Mouse (Mus musculus) MEL (cell line): ENCODE measurements at regions not wholly inside any gene's neighbourhood (a gene's known extent, or its start where the extent isn't known, plus 50 kb on each side); places are given as distances from the start of the nearest gene placed in this dataset.

Experiments used
- DNase-seq: peaks from one replicate; pipeline ENCODE4 v3.0.0; 2011; ENCODE audit warnings: low read depth, low spot score
- H3K27ac ChIP-seq: 2 replicates; pipeline ENCODE4 v1.5.1; 2012; ENCODE audit warnings: low read depth, mild to moderate bottlenecking, control low read depth, low read length, moderate library complexity; ENCODE audit not compliant: control insufficient read depth
- H3K27me3 ChIP-seq, 2 experiments: fragments of 150-350 bp in 1 of 2; sonication (generic) in 1 of 2; 2 replicates each; pipeline ENCODE4 v1.6.1; 2012; ENCODE audit warnings: low read length in 2 of 2, mild to moderate bottlenecking in 2 of 2, improper control_type of control experiment in 1 of 2, moderate library complexity in 1 of 2; ENCODE audit not compliant: insufficient read depth in 2 of 2, control insufficient read depth in 1 of 2
- H3K36me3 ChIP-seq, 2 experiments: 2 replicates each; pipeline ENCODE4 v1.6.1; 2012 to 2014; ENCODE audit warnings: low read length in 2 of 2, improper control_type of control experiment in 1 of 2, inconsistent platforms in 1 of 2, mild to moderate bottlenecking in 1 of 2; ENCODE audit not compliant: insufficient read depth in 2 of 2, control insufficient read depth in 1 of 2
- H3K4me1 ChIP-seq, 2 experiments: fragments of 150-350 bp in 1 of 2; sonication (generic) in 1 of 2; 2 replicates each; pipeline ENCODE4 v1.6.1; 2012; ENCODE audit warnings: low read length in 2 of 2, improper control_type of control experiment in 1 of 2, mild to moderate bottlenecking in 1 of 2; ENCODE audit not compliant: insufficient read depth in 2 of 2, control insufficient read depth in 1 of 2
- H3K4me3 ChIP-seq, 2 experiments: fragments of 150-350 bp in 1 of 2; sonication (generic) in 1 of 2; 2 replicates each; pipeline ENCODE4 v1.5.1; 2012; ENCODE audit warnings: low read depth in 2 of 2, low read length in 2 of 2, mild to moderate bottlenecking in 2 of 2, moderate library complexity in 2 of 2, control low read depth in 1 of 2, improper control_type of control experiment in 1 of 2; ENCODE audit not compliant: control insufficient read depth in 1 of 2, insufficient read depth in 1 of 2
- H3K79me2 ChIP-seq: 2 replicates; pipeline ENCODE4 v1.6.1; 2012; ENCODE audit warnings: mild to moderate bottlenecking, low read length, moderate library complexity; ENCODE audit not compliant: control insufficient read depth, poor library complexity, insufficient read depth
- H3K9ac ChIP-seq: 2 replicates; pipeline ENCODE4 v1.6.1; 2012; ENCODE audit warnings: low read depth, mild to moderate bottlenecking, control low read depth, low read length, moderate library complexity; ENCODE audit not compliant: control insufficient read depth, poor library complexity, severe bottlenecking
- H3K9me3 ChIP-seq: fragments of 150-350 bp; sonication (generic); replicated peaks from 2 replicates; pipeline ENCODE4 v1.6.1; 2012; ENCODE audit warnings: mild to moderate bottlenecking, low read length, improper control_type of control experiment, moderate library complexity; ENCODE audit not compliant: insufficient read depth
- BHLHE40 ChIP-seq: IDR thresholded peaks from 2 replicates; pipeline ENCODE4 v1.6.1; 2012; ENCODE audit warnings: low read depth, mild to moderate bottlenecking, inconsistent platforms, low read length, improper control_type of control experiment, borderline replicate concordance
- CHD2 ChIP-seq: IDR thresholded peaks from 2 replicates; pipeline ENCODE4 v1.6.1; 2011; ENCODE audit warnings: low read length, improper control_type of control experiment
- E2F4 ChIP-seq: IDR thresholded peaks from 2 replicates; pipeline ENCODE4 v1.6.1; 2011; ENCODE audit warnings: low read depth, low read length, improper control_type of control experiment, borderline replicate concordance
- EP300 ChIP-seq, 2 experiments: IDR thresholded peaks; 2 replicates each; pipeline ENCODE4 v1.6.1; 2011; ENCODE audit warnings: improper control_type of control experiment in 2 of 2, low read length in 2 of 2, low read depth in 1 of 2, mild to moderate bottlenecking in 1 of 2
- ETS1 ChIP-seq: IDR thresholded peaks from 2 replicates; pipeline ENCODE4 v1.6.1; 2012; ENCODE audit warnings: low read depth, mild to moderate bottlenecking, inconsistent platforms, low read length, improper control_type of control experiment, moderate library complexity
- GABPA ChIP-seq: IDR thresholded peaks from 2 replicates; pipeline ENCODE4 v1.6.1; 2012; ENCODE audit warnings: low read depth, mild to moderate bottlenecking, inconsistent platforms, low read length, improper control_type of control experiment, moderate library complexity
- GATA1 ChIP-seq: IDR thresholded peaks from 2 replicates; pipeline ENCODE4 v1.6.1; 2011; ENCODE audit warnings: low read depth, low read length, improper control_type of control experiment
- HCFC1 ChIP-seq: IDR thresholded peaks from 2 replicates; pipeline ENCODE4 v1.6.1; 2012; ENCODE audit warnings: low read depth, mild to moderate bottlenecking, inconsistent platforms, low read length, improper control_type of control experiment, moderate library complexity
- KAT2A ChIP-seq: conservative IDR thresholded peaks from 2 replicates; pipeline ENCODE4 v1.6.1; 2012; ENCODE audit warnings: low read depth, low read length, improper control_type of control experiment, inconsistent platforms
- MAX ChIP-seq: IDR thresholded peaks from 2 replicates; pipeline ENCODE4 v1.6.1; 2011; ENCODE audit warnings: low read length, improper control_type of control experiment
- MYB ChIP-seq: IDR thresholded peaks from 2 replicates; pipeline ENCODE4 v1.6.1; 2011; ENCODE audit warnings: mild to moderate bottlenecking, low read depth, low read length, improper control_type of control experiment
- MYC ChIP-seq: IDR thresholded peaks from 2 replicates; pipeline ENCODE4 v1.6.1; 2011; ENCODE audit warnings: low read depth, mild to moderate bottlenecking, low read length, improper control_type of control experiment, moderate library complexity
- POLR2AphosphoS2 ChIP-seq: IDR thresholded peaks from 2 replicates; pipeline ENCODE4 v1.6.1; 2011; ENCODE audit warnings: low read length, improper control_type of control experiment
- POLR2AphosphoS5 ChIP-seq: IDR thresholded peaks from 2 replicates; pipeline ENCODE4 v1.6.1; 2012; ENCODE audit warnings: low read depth, borderline replicate concordance, mild to moderate bottlenecking, inconsistent platforms, low read length, moderate library complexity, mixed read lengths
- RCOR1 ChIP-seq: IDR thresholded peaks from 2 replicates; pipeline ENCODE4 v1.6.1; 2012; ENCODE audit warnings: low read depth, mild to moderate bottlenecking, inconsistent platforms, low read length, improper control_type of control experiment
- SIN3A ChIP-seq: IDR thresholded peaks from 2 replicates; pipeline ENCODE4 v1.6.1; 2012; ENCODE audit warnings: low read length, improper control_type of control experiment, inconsistent platforms
- TBP ChIP-seq: IDR thresholded peaks from 2 replicates; pipeline ENCODE4 v1.8.0; 2011; ENCODE audit warnings: low read depth, low read length, improper control_type of control experiment
- TCF12 ChIP-seq: IDR thresholded peaks from 2 replicates; pipeline ENCODE4 v1.6.1; 2014; ENCODE audit warnings: low read depth, mild to moderate bottlenecking, inconsistent platforms, low read length, improper control_type of control experiment, moderate library complexity
- UBTF ChIP-seq: IDR thresholded peaks from 2 replicates; pipeline ENCODE4 v1.6.1; 2012; ENCODE audit warnings: low read depth, mild to moderate bottlenecking, inconsistent platforms, low read length, improper control_type of control experiment, moderate library complexity, borderline replicate concordance; ENCODE audit not compliant: insufficient read depth
- USF1 ChIP-seq: IDR thresholded peaks from 2 replicates; pipeline ENCODE4 v1.6.1; 2014; ENCODE audit warnings: low read depth, mild to moderate bottlenecking, inconsistent platforms, low read length, improper control_type of control experiment, moderate library complexity
- ZMIZ1 ChIP-seq: IDR thresholded peaks from 2 replicates; pipeline ENCODE4 v1.6.1; 2012; ENCODE audit warnings: low read depth, mild to moderate bottlenecking, inconsistent platforms, low read length, improper control_type of control experiment, moderate library complexity

DNA sequence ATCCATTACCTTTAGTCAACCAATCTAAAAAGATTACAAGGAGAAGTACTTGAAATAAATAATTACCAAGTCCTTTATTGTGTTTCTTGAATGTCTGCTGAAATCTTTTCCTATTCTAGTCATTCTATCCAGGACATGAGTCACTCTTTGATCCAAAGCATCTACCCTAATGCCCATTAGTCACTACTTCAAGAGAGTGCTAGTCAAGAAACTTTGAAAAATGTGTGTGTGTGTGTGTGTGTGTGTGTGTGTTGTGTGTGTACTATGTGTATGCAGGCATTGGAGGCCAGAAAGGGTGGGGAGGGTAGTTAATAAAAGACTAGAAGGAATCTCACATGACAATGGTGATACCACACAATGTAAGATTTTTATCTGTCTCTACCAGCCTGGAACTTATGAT is 390.7 kb downstream of the Tox3 start:
- Histone ChIP-seq H3K27me3 (no peaks in the 10 kb centered on the region), H3K9ac (no peak overlapping the region), H3K79me2 (no peaks in the 10 kb centered on the region), H3K4me1 (no peaks in the 10 kb centered on the region), H3K9me3 (no peaks in the 10 kb centered on the region), H3K27ac (no peak overlapping the region), H3K4me3 (no peak overlapping the region), H3K36me3 (no peaks in the 10 kb centered on the region)
- no peak for TF ChIP-seq RCOR1
- no peak for TF ChIP-seq CHD2
- no peak for TF ChIP-seq MYC
- no peak for TF ChIP-seq POLR2AphosphoS5
- TF ChIP-seq KAT2A, result no peak
- TF ChIP-seq ETS1, result no peak
- TF ChIP-seq SIN3A, result no peak
- DNase-seq, result no peak

DNA sequence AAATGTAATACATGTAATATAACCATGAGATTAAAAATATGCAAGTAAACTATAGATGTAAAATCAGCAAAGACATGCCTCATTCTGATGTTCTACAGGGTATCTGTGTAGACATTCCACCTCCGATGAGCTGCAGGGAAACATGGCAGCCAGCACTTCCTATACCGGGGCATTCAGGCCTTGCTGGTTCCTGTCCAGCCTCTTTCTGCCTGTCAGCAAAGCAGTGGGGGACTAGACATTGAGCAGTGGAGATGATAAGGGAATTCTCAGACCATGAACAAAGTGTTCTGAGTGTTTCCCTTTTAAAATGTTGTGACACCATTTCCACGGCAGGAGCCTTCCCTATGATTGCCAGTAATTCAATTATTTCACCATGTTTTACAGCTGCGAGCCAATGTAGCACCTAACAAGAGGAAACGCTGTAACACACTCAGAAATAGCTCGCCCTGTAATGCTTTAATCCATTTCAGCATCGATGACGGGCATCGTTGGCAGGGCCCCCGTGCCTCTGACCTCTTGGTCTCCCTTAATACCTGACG is 391.6 kb downstream of the Tox3 start:
- TF ChIP-seq EP300 (IDR thresholded peaks at IDR 0.05; ENCODE audit: low read depth in 1 of 2, low read length in 2 of 2), result no peak
- no peak for TF ChIP-seq POLR2AphosphoS5
- no peak for TF ChIP-seq USF1
- TF ChIP-seq GATA1, result no peak
- no peak for TF ChIP-seq ZMIZ1
- no peak for TF ChIP-seq MYB
- TF ChIP-seq BHLHE40, result no peak
- no peak for TF ChIP-seq MYC
- TF ChIP-seq HCFC1, result no peak
- TF ChIP-seq TBP, result no peak
- TF ChIP-seq POLR2AphosphoS2, result no peak
- no peak for TF ChIP-seq UBTF
- Histone ChIP-seq H3K27me3 (no peaks in the 10 kb centered on the region), H3K4me3 (no peak overlapping the region), H3K9me3 (no peaks in the 10 kb centered on the region), H3K36me3 (no peaks in the 10 kb centered on the region), H3K9ac (no peak overlapping the region), H3K27ac (no peak overlapping the region), H3K4me1 (no peaks in the 10 kb centered on the region), H3K79me2 (no peaks in the 10 kb centered on the region)
- DNase-seq, result no peak

- H3K9ac ChIP-seq, result no peak overlapping the region
- H3K36me3 ChIP-seq, result no peaks in the 10 kb centered on the region
- H3K79me2 ChIP-seq, result no peaks in the 10 kb centered on the region
- no peak overlapping the region for H3K27ac ChIP-seq
- H3K4me1 ChIP-seq, result no peaks in the 10 kb centered on the region
- no peak overlapping the region for H3K4me3 ChIP-seq
- H3K9me3 ChIP-seq, result no peaks in the 10 kb centered on the region
- DNase-seq, result no peak
- no peaks in the 10 kb centered on the region for H3K27me3 ChIP-seq
- TF ChIP-seq GABPA (no peak), TCF12 (no peak), MAX (no peak), E2F4 (no peak), MYC (no peak)
Measured at GRCm38 (mm10) chr8:89938836-89939235, 409.3 kb downstream of the Tox3 start.
